Mouse (Mus musculus) cerebellum, postnatal 14 days (tissue): ENCODE data around the gene Eif2b5.
A peak's percentile ranks its signal among the peaks of the same experiment; 100 is the strongest.

ENCODE experiments used
- DNase-seq, 2 experiments: peaks; one replicate each; pipeline ENCODE4 v3.0.0; 2021; ENCODE audit warnings: mixed read lengths in 2 of 2

The Eif2b5 gene

DNA sequence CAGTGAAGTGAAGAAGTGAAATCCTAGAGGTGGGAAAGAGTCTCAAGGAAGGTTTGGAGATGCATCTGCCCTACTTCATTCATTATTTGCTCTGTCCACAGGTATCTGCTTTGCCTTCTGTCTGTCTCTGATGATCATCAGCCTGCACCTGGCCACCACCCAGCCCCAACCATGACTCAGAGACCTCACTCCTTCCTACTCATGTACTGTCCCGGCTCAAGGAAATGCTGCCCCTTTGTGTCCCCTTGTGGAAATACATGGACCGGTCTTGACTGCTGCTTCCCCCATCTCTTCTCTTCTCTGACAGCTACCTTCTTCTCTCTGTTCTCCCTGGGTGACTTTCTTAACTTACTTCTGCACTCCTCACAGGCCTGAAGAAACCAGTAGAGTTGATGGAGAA, 8.0 kb upstream of the Eif2b5 start:
- no peak for DNase-seq

DNA sequence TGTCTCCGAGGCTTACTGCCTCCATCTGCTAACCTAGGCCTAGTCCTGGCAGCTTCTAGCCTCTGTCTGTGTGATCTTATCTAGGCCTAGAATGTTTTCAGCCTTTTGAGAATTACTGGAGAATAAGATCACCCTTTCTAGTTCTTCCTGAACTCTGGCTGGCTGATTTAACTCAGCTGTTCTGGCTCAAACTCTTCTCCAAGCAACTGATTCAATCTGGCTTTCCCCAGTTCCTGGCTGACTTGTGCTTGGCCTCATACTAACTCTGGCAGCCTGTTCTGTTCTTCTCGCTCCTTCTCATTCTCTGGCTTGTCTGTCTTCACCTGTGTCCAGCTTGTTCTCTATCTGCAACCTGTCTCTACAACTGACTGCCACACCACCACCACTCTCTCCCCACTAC, 7.3 kb upstream of the Eif2b5 start:
- no peak for DNase-seq

DNA sequence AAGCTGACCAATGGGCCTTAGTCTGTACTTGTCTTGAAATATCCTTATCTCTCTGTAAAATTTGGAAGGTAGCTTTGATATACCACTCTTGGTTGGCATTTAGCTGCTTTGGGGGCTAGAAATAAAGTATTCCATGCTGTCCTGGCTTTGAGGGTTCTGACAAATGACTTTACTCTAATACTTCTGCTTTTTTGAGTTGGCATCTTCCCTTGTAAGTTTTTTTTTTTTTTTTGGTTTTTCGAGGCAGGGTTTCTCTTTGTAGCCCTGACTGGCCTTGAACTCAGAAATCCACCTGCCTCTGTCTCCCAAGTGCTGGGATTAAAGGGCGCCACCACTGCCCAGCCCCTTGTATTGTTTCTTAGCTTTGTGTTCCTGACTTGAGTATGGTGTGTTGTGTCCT, 5.2 kb upstream of the Eif2b5 start:
- DNase-seq: no peak

DNA sequence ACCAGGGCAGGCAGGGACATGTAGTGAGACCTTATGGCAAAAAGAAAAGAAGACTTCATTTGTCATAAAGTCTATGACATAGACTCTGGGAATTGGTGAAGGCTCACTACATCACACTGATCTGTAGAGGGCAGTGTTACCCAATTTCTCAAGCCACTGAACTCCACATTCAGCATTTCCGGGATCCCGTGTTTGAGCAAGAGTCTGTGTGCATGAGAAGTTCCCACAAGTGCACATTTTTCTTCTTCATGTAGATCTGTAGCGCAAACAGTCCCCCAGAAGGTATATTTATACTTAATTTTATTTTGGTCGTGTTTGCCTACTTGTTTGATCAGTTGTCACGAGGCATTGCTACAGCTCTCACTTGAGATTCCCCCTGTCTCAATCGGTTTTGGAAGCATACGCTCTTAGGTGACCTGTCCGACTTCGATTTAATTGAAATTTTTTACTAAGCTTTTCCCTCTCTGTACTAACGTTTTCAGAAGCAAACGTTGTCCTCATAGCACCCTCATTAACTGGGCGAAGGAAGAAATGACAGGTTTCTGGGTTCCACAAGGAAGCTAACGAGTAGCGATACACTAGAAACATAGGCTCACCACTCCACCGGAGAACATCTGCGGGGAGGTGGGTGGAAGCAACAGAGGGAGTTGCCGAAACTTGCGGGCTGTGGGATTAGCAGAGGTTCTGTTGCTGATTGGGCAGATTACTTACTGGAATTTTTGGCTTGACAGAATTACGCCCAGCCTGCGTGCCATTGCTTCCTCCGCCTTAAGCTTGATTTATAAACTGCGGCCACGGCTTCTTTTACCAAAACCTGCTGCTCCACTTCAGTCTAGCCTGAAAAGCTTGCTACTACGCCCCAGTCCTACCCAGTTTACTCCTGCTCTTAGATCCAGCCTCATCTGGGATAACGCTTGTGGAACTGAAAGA, 1.7 kb upstream of the Eif2b5 start:
- peak; percentile 67 to 75 for DNase-seq

DNA sequence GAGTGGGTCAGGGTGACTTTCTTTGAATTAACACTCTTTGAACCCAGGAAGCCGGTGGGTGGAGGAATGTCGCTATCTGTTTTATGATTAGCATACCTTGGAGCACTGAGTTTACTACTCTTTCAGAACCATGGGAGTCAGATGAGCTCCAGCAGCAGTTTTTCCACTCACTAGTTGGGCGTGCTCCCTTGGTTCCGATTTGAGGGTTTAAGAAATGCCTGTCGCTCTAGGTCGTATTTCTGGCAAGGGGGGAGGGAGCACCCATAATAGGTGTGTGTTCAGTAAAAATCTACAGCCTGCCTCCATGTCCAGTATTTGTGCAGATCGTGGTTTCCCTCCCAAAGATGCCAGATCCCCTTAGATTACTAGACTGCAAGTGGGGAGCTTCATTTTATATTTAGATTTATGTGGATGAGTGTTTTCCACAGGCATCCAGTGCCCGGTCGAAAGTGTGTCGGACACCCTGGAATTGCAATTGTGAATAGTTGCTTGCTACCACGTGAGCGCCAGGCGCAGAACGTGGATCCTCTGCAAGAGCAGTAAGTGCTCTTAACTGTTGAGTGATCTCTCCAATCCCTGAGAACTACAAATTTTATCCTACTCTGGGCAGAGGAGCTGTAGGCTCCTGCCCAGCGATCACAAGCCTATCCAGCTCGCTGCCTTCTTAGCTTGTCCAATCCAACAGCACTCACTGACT, 489 bp upstream of the Eif2b5 start:
- no peak for DNase-seq

DNA sequence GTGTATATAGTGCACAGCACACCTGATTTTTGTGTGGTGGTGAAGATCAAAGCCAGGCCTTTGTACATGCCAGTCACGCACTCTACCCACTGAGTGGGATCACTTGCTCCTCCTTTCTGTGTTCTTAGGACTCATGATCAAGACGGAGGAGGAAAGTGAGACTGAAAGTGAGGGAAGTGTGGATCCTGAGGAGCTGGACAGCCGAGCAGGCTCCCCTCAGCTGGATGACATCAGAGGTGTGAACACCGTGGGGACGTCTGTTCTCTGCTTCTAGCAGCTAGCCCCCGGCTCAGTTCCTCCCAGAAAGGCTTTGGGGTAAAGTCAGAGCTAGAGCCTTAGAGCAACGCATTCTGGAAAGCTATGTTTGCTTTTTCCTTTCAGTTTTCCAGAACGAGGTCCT, 7.4 kb downstream of the Eif2b5 start:
- no peak for DNase-seq

DNA sequence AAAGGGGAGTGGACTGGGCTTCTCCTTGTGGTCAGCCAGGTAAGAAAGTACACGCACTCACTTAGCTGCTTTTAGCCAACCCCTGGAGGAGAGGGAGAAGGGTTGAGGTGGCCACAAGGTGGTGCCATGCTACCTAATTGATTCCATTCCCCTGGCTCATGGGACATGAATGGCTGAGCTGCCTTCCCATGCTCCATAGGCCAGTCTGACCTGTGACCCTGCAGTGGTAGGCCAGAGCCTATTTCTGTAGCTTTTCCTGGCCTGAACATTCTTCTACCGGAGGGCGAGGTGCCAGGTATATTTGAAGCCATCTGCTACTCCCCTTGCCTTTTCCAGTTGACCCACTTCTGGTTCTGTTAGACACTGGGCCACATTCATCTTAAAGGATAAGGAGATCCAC, 10.7 kb downstream of the Eif2b5 start:
- DNase-seq: peak; percentile 69 to 73

DNA sequence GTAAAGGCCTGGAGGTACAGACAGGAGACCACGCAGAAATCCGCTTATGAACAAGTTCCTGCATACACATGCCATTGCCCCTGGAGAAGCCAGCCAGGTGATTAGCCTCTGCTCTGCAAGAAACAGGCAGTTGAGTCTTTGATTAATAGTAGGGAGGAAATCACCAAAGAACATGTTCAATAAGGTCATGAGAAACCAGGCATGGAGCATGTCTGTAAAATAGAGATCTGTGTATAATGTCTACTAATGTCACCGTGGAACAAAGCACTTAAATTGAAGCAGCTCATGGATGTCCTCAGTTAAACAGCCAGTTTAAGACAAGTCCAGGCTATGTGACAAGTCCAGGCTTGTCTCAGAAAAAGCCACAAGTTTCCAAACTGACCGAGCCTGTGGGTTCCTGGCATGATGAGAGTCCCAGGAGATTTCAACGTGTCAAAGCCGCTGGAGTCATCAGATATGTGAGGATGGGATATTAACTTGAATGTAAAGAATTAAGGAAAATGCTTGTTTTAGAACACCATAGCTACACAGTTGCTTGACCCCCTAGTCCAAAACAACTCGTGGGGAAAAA, 12.7 kb downstream of the Eif2b5 start:
- no peak for DNase-seq

DNA sequence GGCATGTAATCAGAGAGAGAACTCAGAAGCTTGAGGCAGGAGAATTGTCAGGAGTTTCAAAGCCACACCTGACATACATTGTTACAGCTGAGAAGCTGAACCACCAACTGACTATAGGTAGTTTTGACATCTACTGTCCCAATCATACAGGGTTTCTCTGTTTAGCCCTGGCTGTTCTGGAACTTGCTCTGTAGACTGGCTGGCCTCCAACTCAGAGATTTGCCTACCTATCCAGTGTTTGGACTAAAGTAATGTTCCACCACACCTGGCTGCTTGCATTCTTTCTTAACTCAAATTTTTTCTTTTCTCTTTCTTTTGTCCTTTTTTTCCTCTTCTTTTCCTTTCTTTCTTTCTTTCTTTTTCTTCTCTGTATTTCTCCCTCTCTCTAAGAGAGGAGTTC, 17.4 kb downstream of the Eif2b5 start:
- DNase-seq: peak in 1 of 2 experiments; percentile 41

DNA sequence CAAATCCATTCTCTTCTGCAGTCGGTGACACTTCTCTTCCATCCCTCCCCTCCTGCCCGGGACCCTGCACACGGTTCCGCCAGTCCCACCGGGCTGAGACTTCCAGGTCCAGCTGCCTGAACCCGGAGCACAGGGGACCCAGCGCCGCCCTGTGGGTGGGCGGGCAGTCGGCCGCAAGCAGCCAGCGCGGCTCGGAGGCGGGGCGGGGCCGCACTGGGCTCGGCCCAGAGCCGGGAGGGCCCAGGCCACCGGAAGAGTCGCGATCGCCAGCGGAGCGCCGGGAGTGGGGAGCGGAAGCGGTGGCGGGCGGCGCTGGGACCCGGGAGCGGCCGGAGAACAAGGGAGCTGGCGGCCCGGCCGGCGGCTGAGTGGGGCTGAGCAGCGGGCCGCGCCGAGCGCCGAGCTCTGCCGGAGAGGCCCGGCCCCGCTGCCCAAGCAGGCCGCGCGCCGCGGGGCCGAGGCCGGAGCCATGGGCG, 18.1 kb downstream of the Eif2b5 start, which contains the start of gene Dvl3:
Gene Dvl3 (plus strand): TSS at position 257 of the 476 bp plus-strand sequence.
- DNase-seq: peak; percentile 89 to 92

DNA sequence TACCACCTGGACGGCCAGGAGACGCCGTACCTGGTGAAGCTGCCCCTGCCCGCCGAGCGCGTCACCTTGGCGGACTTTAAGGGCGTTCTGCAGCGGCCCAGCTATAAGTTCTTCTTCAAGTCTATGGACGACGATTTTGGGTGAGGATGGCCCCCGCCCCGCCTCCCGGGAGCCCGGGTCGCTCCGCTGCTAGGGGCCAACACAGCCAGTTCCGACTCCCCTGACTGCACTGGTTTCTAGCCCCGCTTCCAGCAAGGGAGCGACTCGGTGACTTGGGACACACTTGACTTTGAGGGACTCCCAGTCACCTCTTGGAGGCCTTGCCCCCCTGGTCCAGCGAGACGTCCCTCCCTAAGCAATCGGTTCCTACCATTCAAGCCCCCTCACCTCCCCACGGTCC, 18.6 kb downstream of the Eif2b5 start:
- peak in 1 of 2 experiments; percentile 48 for DNase-seq

DNA sequence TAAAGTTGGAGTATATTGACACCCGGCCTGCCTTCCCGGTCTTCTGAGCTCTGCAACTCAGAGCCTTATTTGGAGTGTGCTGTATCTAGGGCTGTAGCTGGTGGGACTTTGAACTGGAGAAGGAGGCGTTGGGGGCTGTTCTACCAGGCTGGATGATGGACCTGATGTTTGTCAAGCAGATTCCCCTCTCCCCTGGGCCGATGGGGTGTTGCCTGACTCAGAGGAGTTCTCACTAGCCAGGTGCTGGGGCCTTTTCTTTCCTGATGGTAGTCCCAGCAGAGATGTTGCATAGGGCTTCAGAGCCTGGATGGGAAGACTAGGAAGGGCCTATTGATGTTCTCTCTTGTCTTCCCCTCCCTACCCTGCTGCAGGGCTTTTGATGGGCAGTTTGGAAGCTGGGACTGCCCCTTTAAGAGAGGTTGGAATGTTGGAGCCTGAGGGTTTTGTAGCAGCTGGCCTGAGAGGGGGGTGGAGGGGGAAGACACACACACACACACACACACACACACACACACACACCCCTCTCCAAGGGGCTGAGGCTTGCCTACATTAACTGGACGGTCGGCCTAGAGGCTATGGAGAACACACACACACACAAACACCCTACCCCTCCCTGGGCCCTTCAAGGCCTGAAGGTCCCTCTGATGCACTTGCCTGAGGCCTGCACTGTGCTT, 19.2 kb downstream of the Eif2b5 start:
- DNase-seq: peak; percentile 53 to 70

DNA sequence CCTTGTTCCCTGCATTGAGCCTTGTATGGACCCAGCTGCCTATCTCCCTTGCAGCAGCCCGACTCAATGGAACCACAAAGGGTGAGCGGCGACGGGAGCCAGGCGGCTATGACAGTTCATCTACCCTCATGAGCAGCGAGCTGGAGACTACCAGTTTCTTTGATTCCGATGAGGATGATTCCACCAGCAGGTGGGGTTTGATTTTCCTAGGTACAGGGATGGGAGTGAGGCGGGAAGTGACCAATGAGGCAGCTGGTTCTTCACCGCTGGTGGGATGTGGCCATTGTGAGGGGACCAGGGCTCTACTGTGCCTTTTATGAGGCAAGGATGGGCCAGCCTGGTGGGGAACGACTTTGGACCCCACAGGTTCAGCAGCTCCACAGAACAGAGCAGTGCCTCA, 25.3 kb downstream of the Eif2b5 start:
- no peak for DNase-seq

DNA sequence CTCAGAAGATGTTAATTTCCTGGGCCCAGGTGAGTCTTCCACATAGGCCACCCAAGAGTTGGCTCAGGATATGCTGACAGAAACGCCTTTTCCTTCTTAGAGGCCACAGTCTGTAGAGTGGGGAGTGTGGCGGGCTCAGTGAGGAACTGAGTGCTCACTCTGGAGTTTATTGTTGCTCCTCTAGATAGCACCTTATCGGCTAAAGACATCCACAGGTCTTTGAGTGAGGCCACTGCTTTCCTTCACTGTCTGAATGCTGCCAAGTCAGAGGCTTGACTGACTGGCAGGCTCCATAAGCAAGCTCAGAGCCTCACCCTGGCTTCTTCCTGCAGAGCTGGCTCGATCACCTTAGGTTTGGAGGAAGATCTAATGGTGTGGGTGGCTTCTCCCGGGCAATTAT, 30.2 kb downstream of the Eif2b5 start:
- no peak for DNase-seq

DNA sequence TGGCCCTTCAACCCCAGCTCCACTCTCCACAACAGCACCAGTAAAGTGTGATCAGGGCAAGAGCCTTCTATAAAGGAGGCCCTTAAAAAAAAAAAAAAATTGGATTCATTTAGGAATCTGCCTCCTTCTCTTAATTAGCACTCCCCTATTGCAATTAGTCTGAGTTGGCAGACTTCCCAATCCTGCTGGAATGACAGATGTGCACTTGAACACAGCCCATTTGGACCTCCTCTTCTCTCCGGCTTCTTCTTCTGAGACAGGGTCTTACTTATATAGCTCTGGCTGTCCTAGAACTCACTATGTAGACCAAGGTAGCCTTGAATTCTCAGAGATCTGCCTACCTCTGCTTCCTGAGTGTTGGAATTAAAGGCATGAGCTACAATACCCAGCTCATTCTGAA, 30.8 kb downstream of the Eif2b5 start:
- peak; percentile 40 to 46 for DNase-seq

DNA sequence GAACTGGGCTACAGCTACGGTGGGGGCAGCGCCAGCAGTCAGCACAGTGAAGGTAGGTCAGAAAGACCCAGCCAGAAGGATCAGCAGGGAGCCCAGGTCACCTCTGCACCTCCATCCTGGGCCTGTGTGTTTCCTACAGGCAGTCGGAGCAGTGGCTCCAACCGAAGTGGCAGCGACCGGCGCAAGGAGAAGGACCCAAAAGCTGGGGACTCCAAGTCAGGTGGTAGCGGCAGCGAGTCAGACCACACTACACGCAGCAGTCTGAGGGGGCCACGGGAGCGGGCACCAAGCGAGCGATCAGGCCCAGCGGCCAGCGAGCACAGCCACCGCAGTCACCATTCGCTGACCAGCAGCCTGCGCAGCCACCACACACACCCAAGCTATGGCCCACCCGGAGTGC, 32.3 kb downstream of the Eif2b5 start:
- DNase-seq: no peak

DNA sequence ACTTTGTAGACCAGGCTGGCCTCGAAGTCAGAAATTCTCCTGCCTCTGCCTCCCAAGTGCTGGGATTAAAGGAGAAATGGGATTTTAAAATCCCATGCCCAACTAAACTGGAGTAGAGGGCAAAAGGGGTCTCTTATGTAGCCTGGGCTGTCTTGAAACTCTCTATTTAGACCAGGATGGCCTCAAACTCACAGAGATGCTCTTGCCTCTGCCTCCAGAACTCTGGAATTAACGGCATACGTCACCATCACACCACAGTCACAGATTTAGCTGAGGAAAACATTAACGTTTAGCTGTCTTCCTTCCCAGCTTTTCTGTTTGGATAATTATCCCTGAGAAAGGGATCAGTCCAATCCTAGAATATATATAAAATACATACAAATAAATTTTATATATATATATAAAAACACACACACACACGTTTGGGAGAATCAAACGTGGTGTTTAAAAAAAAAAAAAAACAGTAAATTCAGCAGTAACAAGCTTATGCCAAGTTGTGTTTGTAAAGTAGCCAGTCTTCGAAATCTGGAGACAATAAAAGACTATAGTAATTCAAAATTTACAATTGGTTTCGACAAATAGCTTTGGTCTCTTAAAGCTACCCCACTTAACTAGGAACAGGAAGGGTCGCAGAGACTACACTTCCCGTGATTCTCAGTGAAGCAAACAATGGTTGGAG, 36.1 kb downstream of the Eif2b5 start:
- no peak for DNase-seq

DNA sequence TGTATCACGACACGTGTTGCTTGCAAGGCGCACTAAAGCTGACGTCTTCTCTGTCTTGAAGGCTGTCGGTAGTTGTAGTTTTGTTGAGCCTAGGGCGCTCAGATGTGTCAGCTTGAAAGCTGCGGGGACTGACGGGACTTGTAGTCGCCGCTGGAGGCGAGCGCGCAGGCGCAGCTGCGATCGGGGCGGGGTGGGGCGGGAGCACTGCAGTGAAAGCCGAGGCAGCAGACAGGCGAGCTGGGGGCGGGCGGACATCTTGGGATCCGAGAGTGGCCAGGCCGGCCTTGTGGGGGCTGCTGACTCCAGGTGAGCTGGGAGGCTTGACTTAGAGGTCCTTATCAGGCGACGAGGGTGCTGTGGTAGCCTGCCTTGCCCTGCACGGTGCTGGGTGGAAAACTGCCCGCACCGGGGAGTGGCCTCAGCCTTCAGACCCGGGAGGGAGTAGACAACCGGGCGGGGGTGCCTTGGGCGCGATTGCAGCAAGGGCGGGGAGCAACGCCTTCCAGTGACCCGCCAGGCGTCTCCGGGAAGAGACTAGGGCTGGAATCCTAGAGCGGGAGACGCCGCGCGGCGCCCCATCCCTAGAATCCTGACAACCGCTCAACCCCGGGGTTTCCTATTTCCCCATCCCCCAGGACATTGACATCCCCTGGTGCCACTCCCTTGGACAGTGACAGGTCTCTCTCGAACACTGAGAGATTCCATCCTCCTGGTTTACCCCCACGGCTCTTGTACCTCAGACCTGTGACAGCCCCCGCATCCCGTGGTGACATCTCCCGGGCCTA, 36.9 kb downstream of the Eif2b5 start, which contains the start of gene Ap2m1:
Gene Ap2m1 (plus strand): TSS at position 183 of the 785 bp plus-strand sequence.
- DNase-seq: peak; percentile 94 to 96

DNA sequence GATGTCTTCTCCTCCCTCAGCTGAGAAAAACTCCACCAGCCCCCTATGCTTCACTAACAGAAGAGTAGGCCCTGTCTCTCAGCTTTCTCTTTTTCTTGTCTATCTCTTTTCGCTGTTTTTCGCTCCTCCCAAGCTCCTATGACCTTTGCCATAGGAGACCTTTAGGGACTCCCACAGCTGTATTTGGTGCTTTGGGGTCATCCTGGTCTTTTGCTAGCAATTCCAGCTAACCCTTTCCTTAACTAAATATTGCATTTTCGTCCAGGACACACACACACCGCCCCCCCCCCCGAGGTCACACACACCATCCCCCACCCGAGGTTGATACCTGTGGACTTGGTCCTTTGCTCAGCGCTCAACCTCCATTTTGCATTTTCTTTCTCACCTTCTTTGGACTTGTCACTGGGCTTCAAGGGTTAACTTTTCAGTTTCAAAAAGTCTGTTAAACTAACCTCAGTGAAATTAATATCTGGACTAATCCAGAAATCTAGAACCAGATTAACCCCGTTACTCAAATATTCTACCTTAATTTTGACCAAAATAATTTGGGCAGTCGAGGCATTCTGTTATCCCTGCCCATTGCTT, 37.6 kb downstream of the Eif2b5 start:
- DNase-seq: no peak

DNA sequence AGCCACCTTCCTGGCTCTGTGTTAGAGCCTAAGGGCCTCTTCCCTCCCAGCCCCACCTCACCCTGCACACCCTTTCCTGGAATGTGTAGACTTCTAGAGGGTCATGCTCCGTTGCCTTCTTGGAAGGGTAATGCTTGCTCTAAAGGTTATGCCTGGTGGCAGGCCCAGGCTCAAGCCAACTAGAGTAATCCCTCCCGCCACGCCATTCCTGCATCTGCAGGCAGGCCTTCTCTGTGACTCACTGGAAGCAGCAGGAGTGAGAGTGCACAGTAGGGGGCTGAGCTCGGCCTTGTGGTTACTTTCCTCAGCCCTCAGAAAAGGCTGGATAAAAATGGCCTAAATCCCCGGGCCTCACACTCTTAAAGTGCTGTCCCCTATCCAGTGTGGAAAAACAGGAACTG, 38.5 kb downstream of the Eif2b5 start:
- DNase-seq: peak; percentile 46 to 62
